Mouse (Mus musculus): Measurements from ENCODE around the gene Lars2. TPM values are rescaled to one million over a fixed set of nuclear protein-coding genes. Genes with fewer than 3 reads are reported as not detected.
A peak's percentile ranks its signal among the peaks of the same experiment; 100 is the strongest.

Lars2 gene
- polyA plus RNA-seq, 1 experiment from 2014 or later = 1,655 TPM

GRCm38 (mm10) chr9:123448594-123448993, 81.9 kb downstream of the Lars2 start:
- TF ChIP-seq CTCF (IDR thresholded peaks at IDR 0.05; ENCODE audit: low read depth) = no peak
- Histone ChIP-seq H3K4me3 (ENCODE audit: low read depth, low read length) (no peak overlapping the region), H3K27me3 (replicated peaks; ENCODE audit: control insufficient read depth, insufficient read depth, low read length) (no peaks in the 10 kb centered on the region), H3K9me3 (ENCODE audit: control insufficient read depth) (no peaks in the 10 kb centered on the region), H3K4me2 (replicated peaks; ENCODE audit: low read depth) (no peak overlapping the region), H3K36me3 (ENCODE audit: control insufficient read depth, insufficient read depth) (peaks cover 17% of the 10 kb centered on the region; the same call in 1 of the 2 replicates), H3K27ac (ENCODE audit: low read depth, low read length) (no peak overlapping the region), H3K4me1 (replicated peaks; ENCODE audit: control insufficient read depth, insufficient read depth, low read length) (no peaks in the 10 kb centered on the region), H3K9ac (ENCODE audit: low read depth, low read length) (no peak overlapping the region)
- no peak for ATAC-seq

- Histone ChIP-seq H3K27ac (ENCODE audit: low read depth, low read length) (no peak overlapping the region), H3K27me3 (replicated peaks; ENCODE audit: control insufficient read depth, insufficient read depth, low read length) (no peaks in the 10 kb centered on the region), H3K36me3 (ENCODE audit: control insufficient read depth, insufficient read depth) (peaks cover 14% of the 10 kb centered on the region; the same call in 1 of the 2 replicates), H3K4me1 (replicated peaks; ENCODE audit: control insufficient read depth, insufficient read depth, low read length) (no peaks in the 10 kb centered on the region), H3K4me3 (ENCODE audit: low read depth, low read length) (no peak overlapping the region), H3K9ac (ENCODE audit: low read depth, low read length) (no peak overlapping the region), H3K9me3 (ENCODE audit: control insufficient read depth) (no peaks in the 10 kb centered on the region), H3K4me2 (replicated peaks; ENCODE audit: low read depth) (no peak overlapping the region)
- WGBS = 46% methylated on average over 2 of the region's 2 CpGs
- no peak for ATAC-seq
- TF ChIP-seq CTCF (IDR thresholded peaks at IDR 0.05; ENCODE audit: low read depth) = peak; percentile 76
These were observed 83.4 kb downstream of the Lars2 start for GRCm38 (mm10) chr9:123450174-123450573.

GRCm38 (mm10) chr9:123451772-123452171, 85.0 kb downstream of the Lars2 start:
- Histone ChIP-seq H3K9me3 (ENCODE audit: control insufficient read depth) (no peaks in the 10 kb centered on the region), H3K4me2 (replicated peaks; ENCODE audit: low read depth) (no peak overlapping the region), H3K4me3 (ENCODE audit: low read depth, low read length) (no peak overlapping the region), H3K27ac (ENCODE audit: low read depth, low read length) (no peak overlapping the region), H3K27me3 (replicated peaks; ENCODE audit: control insufficient read depth, insufficient read depth, low read length) (no peaks in the 10 kb centered on the region), H3K36me3 (ENCODE audit: control insufficient read depth, insufficient read depth) (peaks cover 25% of the 10 kb centered on the region; the same call in 1 of the 2 replicates), H3K4me1 (replicated peaks; ENCODE audit: control insufficient read depth, insufficient read depth, low read length) (no peaks in the 10 kb centered on the region), H3K9ac (ENCODE audit: low read depth, low read length) (no peak overlapping the region)
- 51% methylated on average over 3 of the region's 3 CpGs for WGBS
- no peak for TF ChIP-seq CTCF (IDR thresholded peaks at IDR 0.05; ENCODE audit: low read depth)
- no peak for ATAC-seq

- H3K9me3 ChIP-seq (ENCODE audit: control insufficient read depth) = 0 out of 2 replicates have a peak, but pooled peaks cover 3% of the 10 kb centered on the region
- 46% methylated on average over 9 of the region's 9 CpGs for WGBS
- no peaks in the 10 kb centered on the region for H3K27me3 ChIP-seq (replicated peaks; ENCODE audit: control insufficient read depth, insufficient read depth, low read length)
- no peak for ATAC-seq
- H3K36me3 ChIP-seq (ENCODE audit: control insufficient read depth, insufficient read depth) = peaks cover 26% of the 10 kb centered on the region; the same call in 1 of the 2 replicates
- H3K27ac ChIP-seq (ENCODE audit: low read depth, low read length) = peak overlapping the region; percentile 51
- no peak for TF ChIP-seq CTCF (IDR thresholded peaks at IDR 0.05; ENCODE audit: low read depth)
- no peak overlapping the region; the same call in 1 of the 2 replicates for H3K9ac ChIP-seq (ENCODE audit: low read depth, low read length)
- H3K4me3 ChIP-seq (ENCODE audit: low read depth, low read length) = no peak overlapping the region
- no peak overlapping the region for H3K4me2 ChIP-seq (replicated peaks; ENCODE audit: low read depth)
- no peaks in the 10 kb centered on the region for H3K4me1 ChIP-seq (replicated peaks; ENCODE audit: control insufficient read depth, insufficient read depth, low read length)
These were observed 90.2 kb downstream of the Lars2 start for GRCm38 (mm10) chr9:123456634-123457602.

- peak overlapping the region; percentile 51; the same call in 1 of the 2 replicates for H3K27ac ChIP-seq (ENCODE audit: low read depth, low read length)
- ATAC-seq = no peak
- no peak overlapping the region for H3K4me2 ChIP-seq (replicated peaks; ENCODE audit: low read depth)
- 0 out of 2 replicates have a peak, but pooled peaks cover 4% of the 10 kb centered on the region for H3K9me3 ChIP-seq (ENCODE audit: control insufficient read depth)
- no peak overlapping the region for H3K9ac ChIP-seq (ENCODE audit: low read depth, low read length)
- 40% methylated on average over 2 of the region's 2 CpGs for WGBS
- no peak overlapping the region for H3K4me3 ChIP-seq (ENCODE audit: low read depth, low read length)
- H3K4me1 ChIP-seq (replicated peaks; ENCODE audit: control insufficient read depth, insufficient read depth, low read length) = no peaks in the 10 kb centered on the region
- peaks cover 23% of the 10 kb centered on the region; the same call in 1 of the 2 replicates for H3K36me3 ChIP-seq (ENCODE audit: control insufficient read depth, insufficient read depth)
- no peaks in the 10 kb centered on the region for H3K27me3 ChIP-seq (replicated peaks; ENCODE audit: control insufficient read depth, insufficient read depth, low read length)
- peak; percentile 74 for TF ChIP-seq CTCF (IDR thresholded peaks at IDR 0.05; ENCODE audit: low read depth)
These were observed 90.9 kb downstream of the Lars2 start for GRCm38 (mm10) chr9:123457603-123458002.

GRCm38 (mm10) chr9:123467141-123467620, 100.5 kb downstream of the Lars2 start:
- TF ChIP-seq CTCF (IDR thresholded peaks at IDR 0.05; ENCODE audit: low read depth) = no peak
- Histone ChIP-seq H3K4me3 (ENCODE audit: low read depth, low read length) (no peak overlapping the region), H3K9ac (ENCODE audit: low read depth, low read length) (no peak overlapping the region), H3K9me3 (ENCODE audit: control insufficient read depth) (no peaks in the 10 kb centered on the region), H3K27me3 (replicated peaks; ENCODE audit: control insufficient read depth, insufficient read depth, low read length) (no peaks in the 10 kb centered on the region), H3K27ac (ENCODE audit: low read depth, low read length) (no peak overlapping the region), H3K4me1 (replicated peaks; ENCODE audit: control insufficient read depth, insufficient read depth, low read length) (no peaks in the 10 kb centered on the region), H3K36me3 (ENCODE audit: control insufficient read depth, insufficient read depth) (peaks cover 5% of the 10 kb centered on the region; the same call in 1 of the 2 replicates), H3K4me2 (replicated peaks; ENCODE audit: low read depth) (no peak overlapping the region)
- 84% methylated on average over 4 of the region's 4 CpGs for WGBS
- no peak for ATAC-seq

Measured in intestine, postnatal 0 days (tissue).